Mouse (Mus musculus) small intestine, adult 2 months (tissue): Measurements from ENCODE around the gene Ptcd2. TPM values are rescaled to one million over a fixed set of nuclear protein-coding genes. Genes with fewer than 3 reads are reported as not detected.

Experiments used
- H3K27ac ChIP-seq: fragments of 200-500 bp; 2 replicates; pipeline ENCODE4 v1.5.1; 2012; ENCODE audit warnings: low read depth, low read length, control low read depth, inconsistent platforms; ENCODE audit not compliant: insufficient read depth
- H3K27me3 ChIP-seq: fragments of 200-500 bp; 2 replicates; pipeline ENCODE4 v1.6.1; 2012; ENCODE audit warnings: mild to moderate bottlenecking, moderate library complexity, low read length, inconsistent platforms; ENCODE audit not compliant: control insufficient read depth, insufficient read depth
- H3K36me3 ChIP-seq: fragments of 200-500 bp; 2 replicates; pipeline ENCODE4 v1.6.1; 2012; ENCODE audit warnings: mild to moderate bottlenecking, low read length, control low read depth, inconsistent platforms; ENCODE audit not compliant: control insufficient read depth, insufficient read depth
- H3K4me1 ChIP-seq: fragments of 200-500 bp; 2 replicates; pipeline ENCODE4 v1.6.1; 2012; ENCODE audit warnings: low read length, inconsistent platforms, mixed read lengths; ENCODE audit not compliant: control insufficient read depth, insufficient read depth, insufficient read length
- H3K4me3 ChIP-seq: fragments of 200-500 bp; 2 replicates; pipeline ENCODE4 v1.5.1; 2012; ENCODE audit warnings: low read depth, mild to moderate bottlenecking, control low read depth, inconsistent platforms, low read length, moderate library complexity
- CTCF ChIP-seq: fragments of 200-500 bp; IDR thresholded peaks from 2 replicates; pipeline ENCODE4 v1.5.1; 2012; ENCODE audit warnings: low read depth, mild to moderate bottlenecking, control low read depth, inconsistent platforms, low read length, moderate library complexity, mixed read lengths; ENCODE audit not compliant: insufficient replicate concordance, insufficient read length; ENCODE audit errors: extremely low read depth
- POLR2A ChIP-seq: fragments of 200-500 bp; IDR thresholded peaks from 2 replicates; pipeline ENCODE4 v1.6.1; 2012; ENCODE audit warnings: low read depth, mild to moderate bottlenecking, control low read depth, inconsistent platforms, low read length, moderate library complexity
- WGBS: fragments of 180-500 bp; shearing (Covaris S2); methylation state at CpG from one replicate; pipeline ENCODE4 v1.1.7; 2018; 5-methylcytosine and 5-hydroxymethylcytosine counted together
- polyA plus RNA-seq: library from polyadenylated mRNA; depleted of rRNA; stranded (reverse); fragments of >200 nt; gene quantifications from 2 replicates; pipeline ENCODE4 v1.2.3, GENCODE M21; 2012

The Ptcd2 gene
- polyA plus RNA-seq, 1 experiment, result 9.4 TPM

DNA sequence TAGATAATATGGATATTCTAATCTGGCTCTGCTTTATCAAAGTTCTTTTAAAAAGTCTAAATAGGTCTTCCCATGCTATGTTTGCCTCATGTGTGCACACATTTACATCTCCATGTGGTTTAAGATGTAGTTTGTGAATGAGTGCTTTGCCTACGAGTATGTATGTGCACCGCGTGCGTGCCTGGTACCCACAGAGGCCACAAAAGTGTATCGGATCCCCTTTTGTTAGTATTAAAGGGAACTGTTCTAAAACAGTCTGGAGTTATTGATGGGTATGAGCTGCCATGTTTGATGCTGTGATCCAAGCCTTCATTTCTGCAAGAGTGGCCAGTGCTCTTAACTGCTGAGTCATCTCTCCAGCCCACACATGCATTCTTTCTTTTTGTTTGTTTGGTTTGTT, 26.8 kb upstream of the Ptcd2 start:
- peaks cover 11% of the 10 kb centered on the region for H3K36me3 ChIP-seq
- no peaks in the 10 kb centered on the region for H3K27me3 ChIP-seq
- H3K4me3 ChIP-seq, result no peak overlapping the region
- 87% methylated on average over 5 of the region's 5 CpGs for WGBS
- TF ChIP-seq POLR2A (no peak), CTCF (no peak)
- H3K27ac ChIP-seq, result no peak overlapping the region
- H3K4me1 ChIP-seq, result no peaks in the 10 kb centered on the region

DNA sequence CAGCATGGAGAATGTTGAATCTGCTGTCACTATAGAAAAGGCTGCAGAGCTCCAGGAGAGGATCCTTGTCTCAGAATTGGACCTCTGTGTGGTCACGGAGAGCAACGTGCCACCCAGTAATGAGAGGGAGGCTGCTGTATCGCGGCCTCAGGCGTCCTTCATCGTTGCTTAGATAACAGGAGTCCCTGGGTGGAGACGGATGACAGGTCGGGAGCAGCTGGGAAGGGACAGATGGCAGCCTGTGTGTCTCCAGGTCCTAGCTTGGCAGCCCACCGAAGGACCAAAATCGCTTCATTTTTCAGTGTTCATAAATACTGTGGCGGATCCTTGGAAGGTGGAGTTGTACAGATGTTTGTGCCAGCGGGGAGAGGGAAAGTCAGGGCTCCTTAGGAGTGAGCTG, 24.6 kb upstream of the Ptcd2 start:
- peaks cover 18% of the 10 kb centered on the region for H3K36me3 ChIP-seq
- TF ChIP-seq POLR2A (no peak), CTCF (no peak)
- 82% methylated on average over 12 of the region's 12 CpGs for WGBS
- no peaks in the 10 kb centered on the region for H3K4me1 ChIP-seq
- H3K4me3 ChIP-seq, result no peak overlapping the region
- no peaks in the 10 kb centered on the region for H3K27me3 ChIP-seq
- no peak overlapping the region for H3K27ac ChIP-seq

DNA sequence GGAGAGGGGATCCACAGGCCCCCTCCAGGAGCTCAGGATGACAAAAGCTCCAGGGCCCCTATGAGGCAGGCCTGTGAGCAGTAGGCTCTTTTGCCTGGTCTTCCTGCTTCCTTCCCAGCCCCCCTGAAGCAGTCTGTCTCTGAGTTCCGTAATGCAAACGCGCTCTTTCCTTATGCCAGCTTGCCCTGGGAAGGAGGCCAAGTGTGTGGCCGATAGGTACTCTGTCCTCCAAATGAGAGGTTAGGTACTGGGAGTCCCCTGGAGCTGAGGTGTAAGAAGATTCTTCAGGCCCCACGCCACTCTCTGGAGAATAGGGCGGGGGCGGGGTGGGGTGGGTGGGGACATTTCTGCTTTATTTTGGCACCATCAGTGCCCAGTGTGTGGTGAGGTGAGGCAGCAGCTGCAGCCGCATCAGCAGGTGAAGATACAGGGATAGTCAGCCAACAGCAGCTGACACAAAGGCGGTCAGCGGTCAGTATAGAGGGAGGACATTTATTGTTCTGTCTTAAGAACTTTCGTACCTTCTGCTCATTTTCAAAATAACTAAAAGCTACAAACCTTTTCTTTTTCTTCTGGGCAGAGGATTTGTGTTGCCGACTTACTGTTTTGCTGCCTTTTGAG, 23.2 kb upstream of the Ptcd2 start:
- Histone ChIP-seq H3K36me3 (peaks cover 20% of the 10 kb centered on the region), H3K4me1 (no peaks in the 10 kb centered on the region)

DNA sequence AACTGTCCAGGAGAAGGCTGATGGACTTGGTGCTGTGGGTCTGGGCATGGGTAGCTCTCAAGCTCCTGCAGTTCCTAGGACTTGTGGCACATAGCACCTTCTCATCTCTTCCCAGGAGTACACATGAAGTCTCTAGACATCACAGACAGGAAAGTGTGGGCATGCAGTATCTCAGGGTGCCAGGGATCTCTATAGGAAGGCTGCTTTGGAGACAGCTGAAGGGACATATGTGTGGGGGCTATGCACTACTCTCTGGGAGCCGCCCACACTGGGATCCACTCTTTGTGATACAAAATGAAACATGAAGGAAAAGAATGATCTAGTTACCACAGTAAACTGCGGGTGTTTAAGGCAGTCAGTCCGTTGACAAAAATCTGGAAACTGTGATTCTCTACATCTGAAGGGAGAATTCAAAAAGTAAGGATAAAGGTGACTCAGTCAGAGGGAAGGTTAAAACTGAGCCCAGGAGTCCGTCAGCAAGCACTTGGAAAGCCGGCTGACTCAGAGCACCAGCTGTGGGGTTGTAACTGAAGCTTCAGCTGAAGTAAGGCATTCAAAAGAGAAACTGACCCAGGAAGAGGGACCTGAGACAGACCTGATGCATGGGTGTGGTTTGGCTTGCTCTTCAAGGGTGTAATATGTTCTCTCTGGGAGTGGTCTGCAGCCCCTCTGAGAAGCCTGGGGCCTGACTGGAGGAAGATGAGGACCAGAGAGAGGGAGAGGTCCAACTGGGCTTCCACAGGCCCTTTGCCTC, 22.1 kb upstream of the Ptcd2 start:
- H3K4me1 ChIP-seq, result no peaks in the 10 kb centered on the region
- no peak for TF ChIP-seq CTCF
- TF ChIP-seq POLR2A, result no peak
- peaks cover 20% of the 10 kb centered on the region for H3K36me3 ChIP-seq
- H3K4me3 ChIP-seq, result no peak overlapping the region
- no peaks in the 10 kb centered on the region for H3K27me3 ChIP-seq
- 88% methylated on average over 5 of the region's 5 CpGs for WGBS
- no peak overlapping the region for H3K27ac ChIP-seq

More for the DNA sequence above, 23.2 kb upstream of the Ptcd2 start:
- H3K4me3 ChIP-seq, result no peak overlapping the region
- no peak for TF ChIP-seq POLR2A
- TF ChIP-seq CTCF, result no peak
- 91% methylated on average over 12 of the region's 12 CpGs for WGBS
- H3K27me3 ChIP-seq, result no peaks in the 10 kb centered on the region
- H3K27ac ChIP-seq, result no peak overlapping the region

DNA sequence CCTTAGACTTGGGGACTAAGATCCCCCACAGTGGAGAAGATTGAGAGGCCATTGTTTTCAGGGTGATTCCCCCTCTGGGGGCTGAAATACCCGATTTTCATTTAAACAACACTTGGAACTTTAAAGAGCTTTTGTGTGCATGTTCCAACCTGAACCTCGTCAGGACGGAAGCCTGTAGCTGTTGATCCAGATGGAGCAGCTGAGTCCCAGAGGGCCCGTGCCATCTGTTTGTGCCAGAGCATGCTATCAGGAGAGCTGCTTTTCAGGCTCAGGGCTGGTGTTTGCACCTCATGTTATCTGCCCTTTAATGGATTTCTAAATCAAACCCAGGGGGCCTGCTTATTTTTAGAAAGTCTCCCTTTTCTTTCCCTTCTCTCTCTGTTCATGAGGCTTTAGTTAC, 19.4 kb upstream of the Ptcd2 start:
- H3K36me3 ChIP-seq, result peaks cover 20% of the 10 kb centered on the region
- WGBS, result 86% methylated on average over 4 of the region's 4 CpGs
- H3K4me3 ChIP-seq, result no peak overlapping the region
- H3K27me3 ChIP-seq, result no peaks in the 10 kb centered on the region
- no peak overlapping the region for H3K27ac ChIP-seq
- no peaks in the 10 kb centered on the region for H3K4me1 ChIP-seq
- no peak for TF ChIP-seq CTCF
- no peak for TF ChIP-seq POLR2A

DNA sequence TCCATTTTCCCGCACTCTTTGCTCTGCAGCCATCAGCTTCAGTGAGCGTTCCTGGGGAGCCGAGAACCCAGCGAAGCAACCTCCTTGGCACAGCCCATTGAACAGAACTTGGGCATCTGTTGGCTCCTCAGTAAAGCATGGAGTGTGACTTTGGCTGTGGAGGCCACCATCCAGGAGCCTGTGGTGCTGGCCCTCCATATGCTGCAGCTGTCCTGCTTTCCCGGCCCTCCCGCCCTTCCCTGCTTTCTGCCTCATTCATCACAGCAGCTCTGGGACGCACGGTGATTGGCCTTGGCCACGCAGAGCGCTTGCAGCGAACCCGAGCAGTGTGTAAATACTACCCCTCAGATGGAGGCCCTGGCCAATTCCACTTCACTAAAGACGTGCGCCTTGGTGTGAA, 14.4 kb upstream of the Ptcd2 start:
- no peaks in the 10 kb centered on the region for H3K27me3 ChIP-seq
- WGBS, result 83% methylated on average over 14 of the region's 14 CpGs
- peaks cover 8% of the 10 kb centered on the region for H3K36me3 ChIP-seq
- no peaks in the 10 kb centered on the region for H3K4me1 ChIP-seq
- no peak overlapping the region for H3K27ac ChIP-seq
- no peak for TF ChIP-seq POLR2A
- no peak overlapping the region for H3K4me3 ChIP-seq

DNA sequence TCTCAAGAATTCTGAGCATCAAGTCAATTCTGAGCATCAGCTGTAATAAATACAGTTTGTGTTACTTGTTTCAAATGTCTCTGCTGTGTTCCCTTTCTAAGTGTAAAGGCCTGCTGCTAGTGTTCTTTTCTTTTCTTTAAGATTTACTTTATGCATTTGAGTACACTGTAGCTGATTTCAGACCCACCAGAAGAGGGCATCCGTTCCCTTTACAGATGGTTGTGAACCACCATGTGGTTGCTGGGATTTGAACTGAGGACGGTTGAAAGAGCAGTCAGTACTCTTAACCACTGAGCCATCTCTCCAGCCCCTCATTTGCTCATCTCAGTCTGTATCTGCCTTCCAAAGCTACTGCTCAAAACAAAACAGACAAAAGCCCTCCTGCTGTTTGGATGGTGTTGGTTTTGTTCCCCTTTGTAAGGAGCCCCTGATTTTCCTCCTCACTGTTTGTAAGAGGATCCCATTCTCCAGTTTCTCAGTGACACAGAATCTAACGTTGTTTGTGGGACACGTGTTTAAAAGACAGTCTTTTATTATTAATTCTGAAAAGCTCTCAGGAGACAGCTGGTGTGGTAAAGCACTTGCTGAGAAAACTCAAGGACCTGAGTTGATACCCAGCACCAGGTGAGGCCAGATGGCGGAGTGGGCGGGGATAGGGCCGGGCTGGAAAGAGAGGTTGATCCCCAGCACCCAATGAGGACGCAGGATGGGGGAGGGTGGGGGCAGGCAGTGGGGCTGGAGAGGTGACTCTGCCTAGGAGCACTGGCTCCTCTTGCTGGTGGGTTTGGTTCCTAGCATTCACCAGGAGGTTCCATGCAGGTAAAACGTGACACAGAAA, 12.1 kb upstream of the Ptcd2 start:
- H3K36me3 ChIP-seq, result peaks cover 7% of the 10 kb centered on the region
- H3K4me3 ChIP-seq, result no peak overlapping the region
- no peak for TF ChIP-seq POLR2A
- TF ChIP-seq CTCF, result no peak
- WGBS, result 66% methylated on average over 9 of the region's 9 CpGs
- H3K4me1 ChIP-seq, result no peaks in the 10 kb centered on the region
- H3K27me3 ChIP-seq, result no peaks in the 10 kb centered on the region
- H3K27ac ChIP-seq, result no peak overlapping the region
